Mouse (Mus musculus): ENCODE results near the gene Iqcf5.

- TF ChIP-seq POLR2A (IDR thresholded peaks at IDR 0.05; ENCODE audit: low read depth, low read length): peak; percentile 33; the same call in 1 of the 2 replicates
- TF ChIP-seq CTCF (IDR thresholded peaks at IDR 0.05; ENCODE audit: borderline replicate concordance, insufficient read depth, low read length): no peak
Observed at GRCm38 (mm10) chr9:106471892-106472291, 42.5 kb upstream of the Iqcf5 start.

Data from embryonic fibroblast, embryonic 13.5 days (primary cell).